ENCODE assay signal across 28 mouse cellular contexts in genomic region chr16:13615276-13615675, GRCm38 (mm10). TPM values are rescaled to one million over a fixed set of nuclear protein-coding genes. Genes with fewer than 3 reads are reported as not detected.
DNase-seq lines count a peak whose midpoint lies in the region; ATAC-seq and TF ChIP-seq lines count a peak whose summit lies in the region.
"Had no signal": no experiment of that assay in that cellular context is flagged by ENCODE, and none has a peak within 500 bp of the region (broad histone marks: within the 10 kb centered on the region; RNA-seq: fewer than 3 reads in every experiment).

No protein-coding gene starts in this region.

- intact Hi-C loops in gastrocnemius, postnatal 36 days (cut with DNase I): loop anchor here (5.0 kb wide), 1 partner anchor 78 kb away; no protein-coding TSS in a partner anchor

- no peak overlapping the region for H3K27ac ChIP-seq in forebrain, postnatal 0 days (ENCODE audit: low read depth, low read length)
- H3K27ac ChIP-seq in forebrain, embryonic 12.5 days: no peak overlapping the region
- peak overlapping the region; percentile 66; the same call in 1 of the 2 replicates for H3K27ac ChIP-seq in hindbrain, embryonic 13.5 days
- no peak overlapping the region for H3K27ac ChIP-seq in hindbrain, embryonic 10.5 days
- H3K27ac ChIP-seq in midbrain, embryonic 11.5 days (ENCODE audit: low read depth, low read length): no peak overlapping the region
- no peak overlapping the region for H3K27ac ChIP-seq in midbrain, postnatal 0 days (ENCODE audit: low read depth, low read length)
- H3K27ac ChIP-seq: intestine, embryonic 15.5 days; layer of hippocampus, adult 2 months; left cerebral cortex, adult 2 months; limb, embryonic 12.5 days; liver, embryonic 15.5 days; lung, embryonic 15.5 days; midbrain, embryonic 12.5 days; neural tube, embryonic 13.5 days had no signal

- WGBS in forebrain, postnatal 0 days: 67% methylated on average over 5 of the region's 5 CpGs
- 63% methylated on average over 5 of the region's 5 CpGs for WGBS in forebrain, embryonic 12.5 days
- WGBS in hindbrain, embryonic 13.5 days: 76% methylated on average over 5 of the region's 5 CpGs
- 85% methylated on average over 5 of the region's 5 CpGs for WGBS in hindbrain, embryonic 10.5 days
- WGBS in midbrain, embryonic 11.5 days: 80% methylated on average over 5 of the region's 5 CpGs
- WGBS in midbrain, postnatal 0 days: 71% methylated on average over 5 of the region's 5 CpGs

- peaks cover 7% of the 10 kb centered on the region; the same call in 1 of the 2 replicates for H3K36me3 ChIP-seq in forebrain, postnatal 0 days (ENCODE audit: insufficient read depth)
- 0 out of 2 replicates have a peak, but pooled peaks cover 7% of the 10 kb centered on the region for H3K36me3 ChIP-seq in forebrain, embryonic 12.5 days (replicated peaks)
- H3K36me3 ChIP-seq in hindbrain, embryonic 13.5 days: peaks cover 13% of the 10 kb centered on the region
- H3K36me3 ChIP-seq in hindbrain, embryonic 10.5 days: peaks cover 41% of the 10 kb centered on the region
- no peaks in the 10 kb centered on the region for H3K36me3 ChIP-seq in midbrain, embryonic 11.5 days (ENCODE audit: control insufficient read depth, insufficient read depth, low read length)
- peaks cover 6% of the 10 kb centered on the region for H3K36me3 ChIP-seq in midbrain, postnatal 0 days (ENCODE audit: insufficient read depth, low read length)

- TF ChIP-seq CTCF in forebrain, postnatal 0 days (IDR thresholded peaks at IDR 0.05; ENCODE audit: low read depth): no peak
- TF ChIP-seq CTCF in midbrain, postnatal 0 days (IDR thresholded peaks at IDR 0.05): no peak

- no peak for DNase-seq in forebrain, postnatal 0 days
- no peak for DNase-seq in hindbrain, embryonic 10.5 days (ENCODE audit: low spot score)
- DNase-seq in midbrain, embryonic 11.5 days (ENCODE audit: low spot score, missing footprints): peak; percentile 37
- DNase-seq in midbrain, postnatal 0 days (ENCODE audit: low spot score): no peak
- DNase-seq in right cerebral cortex, postnatal 36 days (ENCODE audit: low spot score in 2 of 2): no peak
- no peak for DNase-seq in gastrocnemius, postnatal 36 days
- DNase-seq: adrenal gland, postnatal 25 days; cerebellum, adult 18-20 months; cerebellum, postnatal 14 days; gastrocnemius, postnatal 10 days; heart, postnatal 4 days; kidney, adult 9 months; kidney, postnatal 14 days; right cerebral cortex, postnatal 25 days; spleen, adult 18-20 months; thymus, postnatal 14 days had no signal

- no peak overlapping the region for H3K4me3 ChIP-seq in forebrain, postnatal 0 days (ENCODE audit: low read depth, low read length)
- H3K4me3 ChIP-seq in forebrain, embryonic 12.5 days (replicated peaks): no peak overlapping the region
- H3K4me3 ChIP-seq in hindbrain, embryonic 13.5 days: no peak overlapping the region
- no peak overlapping the region for H3K4me3 ChIP-seq in hindbrain, embryonic 10.5 days
- H3K4me3 ChIP-seq in midbrain, embryonic 11.5 days (ENCODE audit: low read depth, low read length): no peak overlapping the region
- H3K4me3 ChIP-seq in midbrain, postnatal 0 days (ENCODE audit: low read depth, low read length): no peak overlapping the region
- H3K4me3 ChIP-seq: intestine, embryonic 15.5 days; layer of hippocampus, adult 2 months; left cerebral cortex, adult 2 months; limb, embryonic 12.5 days; liver, embryonic 15.5 days; lung, embryonic 15.5 days; midbrain, embryonic 12.5 days; neural tube, embryonic 13.5 days had no signal

- H3K4me2 ChIP-seq in forebrain, postnatal 0 days (ENCODE audit: low read depth): no peak overlapping the region
- H3K4me2 ChIP-seq in forebrain, embryonic 12.5 days: no peak overlapping the region
- no peak overlapping the region for H3K4me2 ChIP-seq in hindbrain, embryonic 13.5 days
- H3K4me2 ChIP-seq in midbrain, embryonic 11.5 days: no peak overlapping the region
- H3K4me2 ChIP-seq in midbrain, postnatal 0 days (ENCODE audit: low read depth, low read length, poor library complexity, severe bottlenecking): no peak overlapping the region
- H3K4me2 ChIP-seq: heart, embryonic 11.5 days; intestine, embryonic 15.5 days; limb, embryonic 12.5 days; liver, embryonic 15.5 days; lung, embryonic 15.5 days; midbrain, embryonic 12.5 days; neural tube, embryonic 13.5 days had no signal

- no peaks in the 10 kb centered on the region for H3K27me3 ChIP-seq in forebrain, postnatal 0 days (ENCODE audit: insufficient read depth, low read length)
- H3K27me3 ChIP-seq in forebrain, embryonic 12.5 days: peaks cover 7% of the 10 kb centered on the region; the same call in 1 of the 2 replicates
- H3K27me3 ChIP-seq in hindbrain, embryonic 13.5 days: no peaks in the 10 kb centered on the region
- no peaks in the 10 kb centered on the region for H3K27me3 ChIP-seq in hindbrain, embryonic 10.5 days (ENCODE audit: insufficient read depth, poor library complexity, severe bottlenecking)
- no peaks in the 10 kb centered on the region for H3K27me3 ChIP-seq in midbrain, embryonic 11.5 days (ENCODE audit: control insufficient read depth, insufficient read depth, low read length)
- no peaks in the 10 kb centered on the region for H3K27me3 ChIP-seq in midbrain, postnatal 0 days (ENCODE audit: insufficient read depth, low read length)
- H3K27me3 ChIP-seq: intestine, embryonic 15.5 days; limb, embryonic 12.5 days; liver, embryonic 15.5 days; lung, embryonic 15.5 days; midbrain, embryonic 12.5 days; neural tube, embryonic 13.5 days had no signal

- no peaks in the 10 kb centered on the region for H3K9me3 ChIP-seq in forebrain, postnatal 0 days (ENCODE audit: low read length)
- H3K9me3 ChIP-seq in forebrain, embryonic 12.5 days: no peaks in the 10 kb centered on the region
- H3K9me3 ChIP-seq in hindbrain, embryonic 13.5 days: no peaks in the 10 kb centered on the region
- H3K9me3 ChIP-seq in hindbrain, embryonic 10.5 days: no peaks in the 10 kb centered on the region
- H3K9me3 ChIP-seq in midbrain, embryonic 11.5 days (ENCODE audit: control insufficient read depth, low read length): no peaks in the 10 kb centered on the region
- no peaks in the 10 kb centered on the region for H3K9me3 ChIP-seq in midbrain, postnatal 0 days (ENCODE audit: low read length)
- H3K9me3 ChIP-seq: intestine, embryonic 15.5 days; limb, embryonic 12.5 days; liver, embryonic 15.5 days; lung, embryonic 15.5 days; midbrain, embryonic 12.5 days; neural tube, embryonic 13.5 days had no signal

- H3K4me1 ChIP-seq in forebrain, postnatal 0 days (ENCODE audit: insufficient read depth): no peaks in the 10 kb centered on the region
- no peaks in the 10 kb centered on the region for H3K4me1 ChIP-seq in forebrain, embryonic 12.5 days
- no peaks in the 10 kb centered on the region for H3K4me1 ChIP-seq in hindbrain, embryonic 13.5 days (replicated peaks)
- no peaks in the 10 kb centered on the region for H3K4me1 ChIP-seq in hindbrain, embryonic 10.5 days (replicated peaks)
- H3K4me1 ChIP-seq in midbrain, embryonic 11.5 days (ENCODE audit: control insufficient read depth, insufficient read depth, low read length): no peaks in the 10 kb centered on the region
- no peaks in the 10 kb centered on the region for H3K4me1 ChIP-seq in midbrain, postnatal 0 days (ENCODE audit: insufficient read depth, low read length)
- H3K4me1 ChIP-seq: limb, embryonic 12.5 days; midbrain, embryonic 12.5 days; neural tube, embryonic 13.5 days had no signal

- 0 out of 2 replicates have a peak, but pooled peaks have one; percentile 20 for ATAC-seq in forebrain, postnatal 0 days
- ATAC-seq in forebrain, embryonic 12.5 days (ENCODE audit: low FRiP score): no peak
- no peak for ATAC-seq in hindbrain, embryonic 13.5 days (ENCODE audit: low FRiP score)
- ATAC-seq in midbrain, embryonic 11.5 days (ENCODE audit: low FRiP score): no peak
- ATAC-seq in midbrain, postnatal 0 days (ENCODE audit: low FRiP score): no peak
- ATAC-seq: hindbrain, embryonic 16.5 days; intestine, embryonic 15.5 days had no signal

- H3K9ac ChIP-seq in forebrain, postnatal 0 days: no peak overlapping the region
- no peak overlapping the region for H3K9ac ChIP-seq in forebrain, embryonic 12.5 days
- no peak overlapping the region for H3K9ac ChIP-seq in hindbrain, embryonic 13.5 days
- H3K9ac ChIP-seq in midbrain, embryonic 11.5 days (ENCODE audit: low read length): no peak overlapping the region
- no peak overlapping the region for H3K9ac ChIP-seq in midbrain, postnatal 0 days (replicated peaks; ENCODE audit: low read length, poor library complexity, severe bottlenecking)
- H3K9ac ChIP-seq: intestine, embryonic 15.5 days; limb, embryonic 12.5 days; liver, embryonic 15.5 days; lung, embryonic 15.5 days; midbrain, embryonic 12.5 days; neural tube, embryonic 13.5 days had no signal

RNA-seq across cellular contexts. Expression of gene Parn, which starts 52.7 kb away (rescaled TPM):
- 17.2 and 20.9 TPM in 2 replicates for total RNA-seq in forebrain, postnatal 0 days (2014; rRNA removed)
- polyA plus RNA-seq in forebrain, postnatal 0 days (2015; fragmentation: Nextera tagmentation; extraction: Ambion mirVana): 34.9 and 38.1 TPM in 2 replicates
- 38.2 and 40.2 TPM in 2 replicates for polyA plus RNA-seq in forebrain, embryonic 12.5 days (2016; fragmentation: Nextera tagmentation; extraction: Ambion mirVana)
- polyA plus RNA-seq in hindbrain, embryonic 13.5 days (2015; fragmentation: Nextera tagmentation; extraction: Ambion mirVana): 36.2 and 37.3 TPM in 2 replicates
- 41.2 and 48.3 TPM in 2 replicates for polyA plus RNA-seq in hindbrain, embryonic 10.5 days (2016; fragmentation: Nextera tagmentation; extraction: Ambion mirVana)
- polyA plus RNA-seq in midbrain, embryonic 11.5 days (2014; fragmentation: Nextera tagmentation; extraction: Ambion mirVana): 44.1 and 45.9 TPM in 2 replicates
- 11.8 and 14.8 TPM in 2 replicates for total RNA-seq in midbrain, postnatal 0 days (2014; rRNA removed)
- 28.0 and 29.3 TPM in 2 replicates for polyA plus RNA-seq in midbrain, postnatal 0 days (2015; fragmentation: Nextera tagmentation; extraction: Ambion mirVana)
- 1 to 10 TPM; 5.5 to 7.5 TPM for total RNA-seq in gastrocnemius, postnatal 36 days (2021)

RNA-seq across cellular contexts. Expression of gene Bfar, which starts 56.4 kb away (rescaled TPM):
- total RNA-seq in forebrain, postnatal 0 days (2014; rRNA removed): 39.8 and 41.2 TPM in 2 replicates
- polyA plus RNA-seq in forebrain, postnatal 0 days (2015; fragmentation: Nextera tagmentation; extraction: Ambion mirVana): 25.1 and 33.0 TPM in 2 replicates
- polyA plus RNA-seq in forebrain, embryonic 12.5 days (2016; fragmentation: Nextera tagmentation; extraction: Ambion mirVana): 41.3 and 41.7 TPM in 2 replicates
- 51.5 and 54.6 TPM in 2 replicates for polyA plus RNA-seq in hindbrain, embryonic 13.5 days (2015; fragmentation: Nextera tagmentation; extraction: Ambion mirVana)
- polyA plus RNA-seq in hindbrain, embryonic 10.5 days (2016; fragmentation: Nextera tagmentation; extraction: Ambion mirVana): 34.1 and 38.0 TPM in 2 replicates
- polyA plus RNA-seq in midbrain, embryonic 11.5 days (2014; fragmentation: Nextera tagmentation; extraction: Ambion mirVana): 41.6 and 43.3 TPM in 2 replicates
- 37.5 and 38.9 TPM in 2 replicates for total RNA-seq in midbrain, postnatal 0 days (2014; rRNA removed)
- 37.1 and 38.3 TPM in 2 replicates for polyA plus RNA-seq in midbrain, postnatal 0 days (2015; fragmentation: Nextera tagmentation; extraction: Ambion mirVana)
- total RNA-seq in gastrocnemius, postnatal 36 days (2021): 10 to 100 TPM; 29.7 to 35.0 TPM

RNA-seq across cellular contexts. Expression of gene 3110001I22Rik, which starts 56.5 kb away (rescaled TPM):
- total RNA-seq in forebrain, postnatal 0 days (2014; rRNA removed): 5.6 and 7.7 TPM in 2 replicates
- 3.5 and 3.6 TPM in 2 replicates for polyA plus RNA-seq in forebrain, postnatal 0 days (2015; fragmentation: Nextera tagmentation; extraction: Ambion mirVana)
- 9.0 and 9.3 TPM in 2 replicates for polyA plus RNA-seq in forebrain, embryonic 12.5 days (2016; fragmentation: Nextera tagmentation; extraction: Ambion mirVana)
- 8.5 and 8.9 TPM in 2 replicates for polyA plus RNA-seq in hindbrain, embryonic 13.5 days (2015; fragmentation: Nextera tagmentation; extraction: Ambion mirVana)
- polyA plus RNA-seq in hindbrain, embryonic 10.5 days (2016; fragmentation: Nextera tagmentation; extraction: Ambion mirVana): 8.7 and 10.0 TPM in 2 replicates
- 11.5 and 12.6 TPM in 2 replicates for polyA plus RNA-seq in midbrain, embryonic 11.5 days (2014; fragmentation: Nextera tagmentation; extraction: Ambion mirVana)
- 3.1 and 5.4 TPM in 2 replicates for total RNA-seq in midbrain, postnatal 0 days (2014; rRNA removed)
- polyA plus RNA-seq in midbrain, postnatal 0 days (2015; fragmentation: Nextera tagmentation; extraction: Ambion mirVana): 3.2 and 4.0 TPM in 2 replicates
- total RNA-seq in gastrocnemius, postnatal 36 days (2021): 1 to 10 TPM; 1.5 to 2.2 TPM
